Mouse (Mus musculus) brain, embryonic 18.5 days (tissue): ENCODE measurements around the gene Zfp866.

Experiments
- DNase-seq: peaks from one replicate; pipeline ENCODE4 v3.0.0-alpha.2; 2012; ENCODE audit warnings: low read depth, low spot score

The Zfp866 gene

GRCm38 (mm10) chr8:69717232-69717580, 73.8 kb downstream of the Zfp866 start:
- DNase-seq: no peak

DNA sequence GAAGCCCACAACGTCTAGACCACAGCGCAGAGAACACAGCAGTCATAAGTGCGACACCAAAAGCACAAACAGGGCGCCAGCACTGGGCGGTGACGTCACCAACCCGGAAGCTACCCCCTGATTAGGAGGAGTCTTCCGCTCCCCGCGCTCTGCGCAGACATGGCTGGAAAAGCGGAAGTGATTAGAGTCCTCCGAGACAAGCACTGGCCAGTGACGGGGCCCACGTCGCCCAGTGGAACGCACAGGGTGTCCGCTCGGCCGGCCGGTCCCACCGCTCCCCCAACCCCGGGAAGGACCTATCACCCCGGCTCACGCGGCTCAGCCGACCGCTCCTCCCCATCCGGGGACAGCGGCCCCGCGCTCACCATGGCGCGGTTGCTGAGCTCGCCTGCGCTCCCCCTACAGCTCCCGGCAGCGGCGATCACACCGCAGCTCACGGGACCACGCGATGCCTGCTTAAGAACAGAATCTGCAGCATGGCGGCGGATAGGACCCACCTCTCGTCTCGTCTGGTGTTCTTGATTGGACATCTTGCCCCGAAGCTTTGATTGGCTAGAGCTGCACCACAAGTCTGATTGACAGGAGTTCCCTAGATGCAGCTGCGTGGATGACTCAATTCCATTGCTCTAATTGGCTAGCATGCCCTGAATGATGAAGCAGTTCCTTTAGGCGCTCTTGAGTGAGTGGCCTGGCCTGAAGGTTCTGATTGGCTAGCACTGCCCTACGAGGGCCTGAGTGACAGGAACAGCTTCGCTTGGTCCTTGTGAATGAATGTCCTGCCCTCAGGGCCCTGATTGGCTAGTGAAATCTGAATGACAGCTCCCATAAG, 74.4 kb downstream of the Zfp866 start:
- peak; percentile 100 for DNase-seq

DNA sequence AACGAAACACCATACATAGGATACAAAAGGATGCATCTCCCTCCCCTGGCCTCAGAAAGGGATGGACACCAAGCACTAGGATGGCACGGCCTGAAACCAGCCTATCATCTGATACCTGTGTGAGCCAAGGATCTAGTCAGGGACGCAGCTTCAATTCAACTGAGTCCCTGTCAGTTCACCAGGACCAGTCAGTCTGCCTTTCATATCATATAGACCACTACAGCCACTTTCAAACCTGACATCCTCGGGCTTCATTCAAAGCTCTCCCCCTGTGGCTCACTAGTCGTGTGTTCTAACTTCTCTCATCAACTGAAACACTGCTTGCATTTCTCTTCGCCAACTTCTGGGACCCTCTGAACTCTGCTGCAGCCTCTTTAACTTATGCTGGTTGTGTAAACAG, 75.6 kb downstream of the Zfp866 start:
- no peak for DNase-seq

- DNase-seq: no peak
Measured at GRCm38 (mm10) chr8:69713516-69713915, 77.5 kb downstream of the Zfp866 start.
